Mouse (Mus musculus): ENCODE data around the gene Gm20747.
"Not testable (repeated sequence)": the region's sequence is repeated elsewhere in the genome, so short reads cannot be mapped to it uniquely, and the experiment has no call there.

Gm20747 gene

DNA sequence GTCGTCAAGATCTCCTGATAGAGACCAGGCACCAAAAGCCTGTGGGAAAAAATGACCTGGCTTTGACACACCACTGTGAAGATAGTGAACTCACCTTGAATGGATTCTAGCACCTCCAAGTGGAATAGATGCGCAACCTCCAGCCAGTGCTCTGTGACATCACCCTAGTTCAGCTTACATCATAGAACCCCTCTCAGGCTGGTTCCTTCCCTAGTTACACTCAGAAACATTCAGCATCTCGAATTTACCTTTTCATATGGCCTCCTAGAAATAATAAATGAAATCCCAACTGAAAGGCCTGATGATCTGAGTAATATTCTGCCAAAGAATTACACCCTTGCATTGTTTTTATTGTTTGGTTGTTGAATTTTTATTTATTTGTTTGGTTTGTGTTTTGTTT lies at the start of gene Gm20747:
Gene Gm20747 (minus strand): TSS at position 101 of the 400 bp plus-strand sequence.
- not testable (repeated sequence) for DNase-seq (ENCODE audit: low read depth)

Data from c-Kit-positive CD71-negative TER-119-negative erythroid progenitor cells, embryonic 14.5 days (primary cell).